Mouse (Mus musculus): ENCODE measurements around the gene Rnpepl1. TPM values are rescaled to one million over a fixed set of nuclear protein-coding genes. Genes with fewer than 3 reads are reported as not detected.

The Rnpepl1 gene
- 38.7 TPM for polyA plus RNA-seq (2015; fragmentation: Illumina TruSeq; extraction: RNeasy Lipid Tissue Mini Kit (QIAGEN cat#74804); ENCODE audit: insufficient read depth, low read depth, low replicate concordance)

DNA sequence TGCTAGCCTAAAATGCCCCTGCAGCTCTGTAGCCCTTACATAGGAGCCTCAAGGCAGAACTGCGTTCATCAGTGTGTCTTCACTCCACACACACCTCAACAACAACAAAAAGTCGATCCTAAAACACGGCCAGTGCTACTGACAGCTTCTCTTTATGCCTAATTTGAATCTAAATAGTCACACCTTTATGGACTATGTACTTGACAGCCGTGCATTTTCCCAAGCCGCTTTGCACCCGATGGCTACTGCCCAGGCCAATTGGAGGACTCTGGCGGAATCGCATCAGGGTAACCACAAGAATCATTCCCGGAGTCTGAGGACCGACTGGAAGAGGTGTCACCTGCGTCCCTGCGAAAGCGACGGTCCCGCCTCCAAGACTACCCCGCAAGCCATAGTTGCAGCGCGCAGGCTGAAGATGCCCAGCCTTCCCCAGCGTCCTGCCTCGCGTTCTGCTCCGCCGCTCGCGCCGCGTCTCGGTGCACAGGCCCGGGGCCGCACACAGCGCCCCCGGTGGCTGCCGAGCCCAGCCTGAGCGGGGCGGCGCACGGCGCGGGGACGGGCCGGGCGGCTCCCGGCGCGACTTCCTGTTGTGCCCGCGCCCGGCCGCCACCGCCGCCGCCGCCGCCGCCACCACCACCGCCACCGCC is at the start of gene Rnpepl1:
Gene Rnpepl1 (plus strand): TSS at position 545 of the 647 bp plus-strand sequence.

DNA sequence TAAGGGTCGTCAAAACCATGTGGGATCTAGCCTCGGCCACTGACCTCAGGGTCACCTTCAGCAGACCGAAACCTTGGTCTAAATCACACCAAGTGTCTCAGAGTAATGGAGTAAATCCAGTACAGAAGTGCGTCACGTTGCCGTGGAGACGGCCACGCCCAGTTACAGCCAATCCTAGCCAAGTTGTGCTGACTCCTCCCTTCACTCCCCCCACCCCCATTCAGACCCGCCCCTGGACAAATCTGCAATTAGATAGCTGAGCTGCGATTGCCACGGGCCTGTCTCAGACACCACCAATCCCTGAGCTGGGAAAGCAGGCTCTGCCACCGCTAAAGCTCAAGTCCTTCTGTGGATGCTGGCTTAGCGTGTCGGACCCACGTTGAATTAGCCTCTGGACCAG is 7.8 kb upstream of the Rnpepl1 start, which contains the start of gene Ankmy1:
Gene Ankmy1 (minus strand): TSS at position 121 of the 400 bp plus-strand sequence.

DNA sequence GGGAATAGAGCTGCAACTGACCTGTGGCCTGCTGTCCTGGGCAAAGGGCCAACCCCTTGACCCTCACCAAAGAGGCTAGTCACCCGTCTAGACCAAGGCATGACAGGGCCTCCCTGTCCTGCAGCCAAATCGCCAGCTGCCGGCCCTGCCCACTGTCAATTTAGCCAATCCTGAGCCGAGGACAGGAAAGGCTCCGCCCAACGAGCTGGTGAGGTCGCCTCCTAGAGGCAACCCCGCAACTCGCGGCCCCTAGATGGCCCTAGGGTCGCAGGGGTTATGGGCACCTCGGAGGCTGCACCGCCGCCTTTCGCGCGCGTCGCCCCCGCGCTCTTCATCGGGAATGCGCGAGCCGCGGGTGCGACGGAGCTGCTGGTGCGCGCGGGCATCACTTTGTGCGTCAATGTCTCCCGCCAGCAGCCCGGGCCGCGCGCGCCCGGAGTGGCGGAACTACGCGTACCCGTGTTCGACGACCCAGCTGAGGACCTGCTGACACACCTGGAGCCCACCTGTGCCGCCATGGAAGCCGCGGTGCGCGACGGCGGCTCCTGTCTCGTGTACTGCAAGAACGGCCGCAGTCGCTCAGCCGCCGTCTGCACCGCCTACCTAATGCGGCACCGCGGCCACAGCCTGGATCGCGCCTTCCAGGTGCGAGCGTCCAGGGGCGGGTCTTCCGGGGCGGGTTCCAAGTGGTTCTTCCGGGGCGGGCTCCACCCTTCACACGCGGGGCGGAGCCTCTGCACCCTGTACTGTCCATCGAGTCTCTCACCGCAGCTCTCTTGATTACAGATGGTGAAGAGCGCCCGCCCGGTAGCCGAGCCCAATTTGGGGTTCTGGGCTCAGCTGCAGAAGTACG is 3.6 kb upstream of the Rnpepl1 start, which contains the start of gene Dusp28:
Gene Dusp28 (plus strand): TSS at position 203 of the 853 bp plus-strand sequence.

DNA sequence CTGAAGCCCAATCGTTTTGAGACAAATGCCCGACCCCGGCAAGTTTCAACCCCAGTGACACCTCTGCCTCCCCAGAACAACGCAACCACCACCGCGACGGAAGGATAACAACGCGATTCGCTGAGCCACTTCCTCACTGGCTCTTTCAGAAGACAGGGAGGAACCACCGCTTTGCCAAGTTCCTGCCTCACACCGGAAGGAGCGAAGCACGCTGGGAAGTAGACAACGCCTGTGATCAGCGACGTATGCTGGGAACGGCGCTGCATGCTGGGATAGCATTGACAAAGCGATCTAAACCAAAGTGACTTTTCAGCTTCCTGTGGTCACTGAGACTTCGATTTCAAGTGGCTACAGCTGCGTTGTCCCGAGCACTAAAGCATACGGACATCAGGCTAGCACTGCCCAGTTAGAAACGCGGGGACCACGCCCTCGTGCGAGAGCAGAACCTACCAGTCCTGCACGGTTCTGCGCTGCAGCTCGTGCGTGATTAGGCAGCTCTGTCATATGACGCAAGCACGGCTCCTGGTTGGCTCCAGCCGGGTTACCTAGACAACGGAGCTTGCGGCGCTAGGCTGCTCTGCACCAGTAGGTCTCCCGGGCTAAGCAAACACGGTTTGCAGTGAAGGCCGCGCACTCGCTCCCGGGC is 23.7 kb downstream of the Rnpepl1 start, which contains the start of gene Capn10:
Gene Capn10 (plus strand): TSS at position 195 of the 646 bp plus-strand sequence.

DNA sequence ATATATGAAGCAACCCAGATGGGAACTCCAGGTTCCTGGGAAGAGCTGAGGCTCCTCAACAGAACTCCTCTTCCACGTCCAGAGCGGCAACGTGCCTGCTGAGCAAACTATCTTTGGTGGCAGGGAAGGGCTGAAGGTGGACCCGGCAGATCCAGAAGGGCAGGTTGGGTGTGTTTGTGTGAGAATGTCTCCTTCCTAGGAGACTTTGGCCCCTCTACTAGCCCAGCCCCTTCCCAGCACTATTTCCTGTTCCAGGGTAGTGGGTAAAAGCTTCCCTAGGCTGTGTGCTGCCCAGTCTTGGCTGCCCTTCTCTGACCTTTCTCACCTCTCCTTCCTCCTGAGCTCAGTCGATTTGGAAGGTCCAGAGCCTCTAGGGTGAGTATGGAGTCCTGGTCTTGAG is 40.0 kb downstream of the Rnpepl1 start, which contains the start of gene Gpr35:
Gene Gpr35 (plus strand): TSS at position 259 of the 400 bp plus-strand sequence.

Other genes with a start within 250 kb of the Rnpepl1 start
- gene Gpc1, start 79.1 kb upstream of the Rnpepl1 start, polyA plus RNA-seq (2015; fragmentation: Illumina TruSeq; extraction: RNeasy Lipid Tissue Mini Kit (QIAGEN cat#74804); ENCODE audit: insufficient read depth, low read depth, low replicate concordance), result 2.2 TPM
- gene Ankmy1, start 7.9 kb upstream of the Rnpepl1 start, polyA plus RNA-seq (2015; fragmentation: Illumina TruSeq; extraction: RNeasy Lipid Tissue Mini Kit (QIAGEN cat#74804); ENCODE audit: insufficient read depth, low read depth, low replicate concordance), result not detected
- gene Dusp28, start 3.8 kb upstream of the Rnpepl1 start, polyA plus RNA-seq (2015; fragmentation: Illumina TruSeq; extraction: RNeasy Lipid Tissue Mini Kit (QIAGEN cat#74804); ENCODE audit: insufficient read depth, low read depth, low replicate concordance), result 5.2 TPM
- gene Capn10, start 23.6 kb downstream of the Rnpepl1 start, polyA plus RNA-seq (2015; fragmentation: Illumina TruSeq; extraction: RNeasy Lipid Tissue Mini Kit (QIAGEN cat#74804); ENCODE audit: insufficient read depth, low read depth, low replicate concordance), result 6.3 TPM
- gene Gpr35, start 40.1 kb downstream of the Rnpepl1 start, polyA plus RNA-seq (2015; fragmentation: Illumina TruSeq; extraction: RNeasy Lipid Tissue Mini Kit (QIAGEN cat#74804); ENCODE audit: insufficient read depth, low read depth, low replicate concordance), result 0.31 TPM
- gene Aqp12, start 95.6 kb downstream of the Rnpepl1 start, polyA plus RNA-seq (2015; fragmentation: Illumina TruSeq; extraction: RNeasy Lipid Tissue Mini Kit (QIAGEN cat#74804); ENCODE audit: insufficient read depth, low read depth, low replicate concordance), result 97.8 TPM
- 3.3 TPM for gene Kif1a, start 191.2 kb downstream of the Rnpepl1 start, polyA plus RNA-seq (2015; fragmentation: Illumina TruSeq; extraction: RNeasy Lipid Tissue Mini Kit (QIAGEN cat#74804); ENCODE audit: insufficient read depth, low read depth, low replicate concordance)
- not detected for gene Agxt, start 224.5 kb downstream of the Rnpepl1 start, polyA plus RNA-seq (2015; fragmentation: Illumina TruSeq; extraction: RNeasy Lipid Tissue Mini Kit (QIAGEN cat#74804); ENCODE audit: insufficient read depth, low read depth, low replicate concordance)